Mouse (Mus musculus): ENCODE measurements around the gene Adap2.
"Not testable (repeated sequence)": the region's sequence is repeated elsewhere in the genome, so short reads cannot be mapped to it uniquely, and the experiment has no call there.

Gene Adap2

DNA sequence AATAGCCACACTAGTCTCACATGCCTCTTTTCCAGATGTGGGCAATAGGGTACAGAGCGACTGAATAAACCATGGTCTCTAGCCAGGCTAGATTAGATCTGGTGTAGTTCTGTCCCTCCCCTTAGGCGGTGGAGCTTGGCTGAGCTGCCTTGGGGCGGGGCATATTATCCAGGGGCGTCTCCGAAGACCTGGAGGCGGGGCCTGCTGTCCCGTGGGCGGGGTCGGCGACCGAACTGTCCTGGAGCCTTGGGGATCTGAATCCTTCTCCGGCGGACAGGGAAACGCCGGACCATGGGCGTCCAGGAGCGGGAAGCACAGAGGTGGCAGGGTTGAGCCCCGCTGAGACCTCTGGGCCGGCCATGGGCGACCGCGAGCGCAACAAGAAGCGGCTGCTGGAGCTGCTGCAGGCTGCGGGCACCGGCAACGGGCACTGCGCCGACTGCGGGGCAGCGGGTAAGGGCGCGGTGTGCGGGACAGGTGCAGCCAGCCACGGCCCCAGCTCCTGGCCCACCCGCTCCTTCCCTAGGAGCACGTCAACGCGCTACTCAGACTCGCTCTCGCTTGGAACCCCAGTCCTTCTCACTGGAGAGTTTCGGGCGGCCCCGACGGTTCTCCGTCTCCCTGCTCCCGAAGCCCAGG, at the start of gene Adap2:
Gene Adap2 (plus strand): TSS at position 249 of the 639 bp plus-strand sequence.
- peak; percentile 22 for DNase-seq

DNA sequence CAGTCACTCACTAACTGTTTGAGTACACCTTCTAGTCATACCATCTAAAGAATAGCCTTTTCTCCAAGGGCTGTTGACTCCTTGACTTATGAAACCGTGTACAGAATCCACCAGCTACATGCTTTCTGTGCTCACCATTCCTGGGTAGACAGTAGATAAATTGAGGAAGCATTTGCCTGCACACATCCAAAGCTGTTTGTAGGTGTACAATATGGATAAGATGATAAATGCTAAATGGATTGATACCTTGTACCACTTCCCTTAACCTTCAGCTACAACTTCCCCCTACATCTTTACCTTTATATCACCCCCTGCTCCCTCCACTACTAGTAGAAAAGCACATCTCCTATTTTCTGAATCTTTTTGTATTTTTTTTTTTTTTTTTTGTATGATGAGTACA, 49.5 kb upstream of the Adap2 start:
- DNase-seq: no peak

DNA sequence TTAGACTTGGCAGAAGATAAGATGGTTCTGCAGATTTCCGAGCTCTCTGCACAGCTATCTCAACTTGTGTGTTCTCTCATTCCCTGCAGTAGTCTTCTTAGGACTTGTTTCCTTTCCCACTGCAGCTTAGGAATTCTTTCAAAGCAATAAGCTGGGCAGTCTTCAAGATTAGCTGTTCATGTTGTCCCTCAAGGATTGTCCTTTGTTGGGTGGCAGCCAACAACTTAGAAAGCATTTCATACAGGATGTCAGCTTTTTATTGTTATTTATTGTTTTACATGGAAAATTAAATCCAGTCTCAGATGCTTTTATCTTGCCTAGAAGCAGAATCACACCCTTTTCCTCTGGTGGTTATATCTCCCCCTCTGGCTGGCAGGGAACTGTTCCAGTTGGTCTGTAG, 37.5 kb upstream of the Adap2 start:
- no peak for DNase-seq

DNA sequence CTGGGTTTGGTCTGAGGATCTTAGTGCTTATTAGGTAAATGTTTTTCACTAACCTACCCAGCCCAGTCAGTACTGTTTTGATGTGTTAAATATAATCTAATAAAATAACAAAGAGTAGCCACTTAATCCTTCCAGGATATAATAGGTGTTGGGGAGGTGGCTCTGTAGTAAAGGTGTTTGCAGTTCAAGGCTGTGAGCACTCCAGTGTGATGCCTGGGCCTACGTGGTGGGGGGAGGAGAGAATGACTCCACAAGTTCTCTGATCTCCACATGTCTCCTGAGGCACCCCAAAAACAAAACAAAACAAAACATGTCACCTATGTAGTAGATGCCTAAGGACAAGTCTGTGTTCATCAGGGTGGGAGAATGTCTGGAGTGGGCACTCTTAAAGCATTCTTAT, 21.9 kb upstream of the Adap2 start:
- DNase-seq: no peak

DNA sequence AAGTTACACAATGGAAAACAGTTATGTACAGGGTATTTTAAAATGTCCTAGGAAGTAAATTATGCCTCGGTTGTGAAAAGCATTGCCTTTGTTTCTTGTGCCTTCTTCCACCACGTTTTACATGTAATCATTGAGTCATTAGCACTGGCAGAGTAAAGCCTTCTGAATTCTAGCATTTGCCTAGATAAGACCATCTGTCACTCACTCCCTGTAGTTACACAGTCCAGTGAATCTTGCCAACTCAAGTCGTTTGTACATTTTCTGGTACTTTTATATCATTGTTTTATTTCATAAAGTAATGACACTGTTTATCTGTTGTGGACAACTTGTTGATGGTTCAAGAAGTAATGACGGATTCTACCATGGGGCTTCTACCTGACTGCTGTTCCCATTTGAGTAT, 19.2 kb upstream of the Adap2 start:
- DNase-seq: no peak

DNA sequence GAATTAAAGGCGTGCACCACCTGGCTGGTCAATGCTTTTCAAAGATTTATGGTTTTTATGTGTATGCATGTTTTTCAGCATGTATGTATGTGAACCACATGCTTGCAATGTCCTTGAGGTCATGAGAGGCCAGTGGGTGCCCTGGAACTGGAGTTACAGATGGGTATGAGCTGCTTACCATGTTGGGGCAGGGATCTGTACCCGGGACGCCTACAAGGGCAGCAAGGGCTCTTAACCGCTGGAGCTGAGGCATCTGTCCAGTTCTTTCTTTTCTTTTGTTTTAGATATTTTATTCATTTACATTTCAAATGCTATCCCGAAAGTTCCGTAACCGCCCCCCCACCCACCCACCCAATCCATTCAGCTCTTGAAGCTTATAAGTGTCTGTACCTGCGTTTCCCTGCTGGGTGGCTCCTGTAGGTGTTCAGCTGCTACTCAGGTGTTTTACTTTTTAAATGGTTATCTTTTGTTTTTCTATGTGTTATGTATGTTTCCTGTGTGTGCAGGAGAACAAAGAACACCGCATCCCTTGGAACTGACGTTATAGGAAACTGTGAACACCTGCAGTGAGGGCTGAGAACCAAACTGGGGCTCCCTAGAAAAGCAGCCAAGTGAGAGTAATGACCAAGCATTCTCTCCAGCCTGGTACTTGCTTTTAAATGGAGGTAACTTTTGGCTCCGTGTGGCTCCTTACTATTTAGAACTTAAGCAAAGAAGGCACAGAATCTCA, 17.8 kb upstream of the Adap2 start:
- DNase-seq: no peak

DNA sequence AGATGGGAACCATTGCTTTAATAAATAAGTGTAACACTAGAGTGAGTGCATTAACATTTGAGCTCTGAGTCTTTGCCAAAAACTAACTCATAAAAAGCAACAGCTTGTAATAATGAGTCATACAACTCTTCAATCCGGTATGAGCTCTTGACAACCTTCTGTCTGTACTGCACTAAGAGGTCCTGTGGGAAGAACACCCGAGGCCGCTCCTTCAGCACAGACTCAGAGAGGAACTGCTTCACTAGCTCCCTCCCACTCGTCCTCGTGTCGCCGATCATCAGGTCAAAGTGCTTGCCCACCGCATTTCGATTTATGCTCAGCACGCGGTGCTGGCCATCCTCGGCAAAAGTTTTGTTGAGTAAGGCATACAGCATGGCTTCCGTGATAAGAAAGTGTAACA, 17.1 kb upstream of the Adap2 start:
- DNase-seq: no peak

DNA sequence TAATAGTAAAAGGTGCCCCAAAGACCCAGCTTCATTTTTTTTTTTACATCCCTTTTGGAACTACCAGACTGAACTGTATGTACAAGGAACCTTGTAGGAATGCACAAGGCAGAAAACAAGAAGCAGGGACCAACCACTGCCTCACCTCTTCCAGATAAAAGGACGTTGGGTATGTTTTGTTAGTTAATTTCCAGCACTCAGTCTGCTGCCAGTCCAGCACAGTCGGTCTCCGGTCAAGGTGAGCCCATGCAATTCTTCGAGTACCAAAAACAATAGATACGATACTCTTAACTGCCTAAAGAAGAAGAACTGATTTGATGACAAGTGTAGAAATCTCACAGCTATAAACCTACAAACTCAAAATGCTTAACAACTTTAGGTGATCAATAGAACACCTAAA, 16.1 kb upstream of the Adap2 start:
- DNase-seq: no peak

DNA sequence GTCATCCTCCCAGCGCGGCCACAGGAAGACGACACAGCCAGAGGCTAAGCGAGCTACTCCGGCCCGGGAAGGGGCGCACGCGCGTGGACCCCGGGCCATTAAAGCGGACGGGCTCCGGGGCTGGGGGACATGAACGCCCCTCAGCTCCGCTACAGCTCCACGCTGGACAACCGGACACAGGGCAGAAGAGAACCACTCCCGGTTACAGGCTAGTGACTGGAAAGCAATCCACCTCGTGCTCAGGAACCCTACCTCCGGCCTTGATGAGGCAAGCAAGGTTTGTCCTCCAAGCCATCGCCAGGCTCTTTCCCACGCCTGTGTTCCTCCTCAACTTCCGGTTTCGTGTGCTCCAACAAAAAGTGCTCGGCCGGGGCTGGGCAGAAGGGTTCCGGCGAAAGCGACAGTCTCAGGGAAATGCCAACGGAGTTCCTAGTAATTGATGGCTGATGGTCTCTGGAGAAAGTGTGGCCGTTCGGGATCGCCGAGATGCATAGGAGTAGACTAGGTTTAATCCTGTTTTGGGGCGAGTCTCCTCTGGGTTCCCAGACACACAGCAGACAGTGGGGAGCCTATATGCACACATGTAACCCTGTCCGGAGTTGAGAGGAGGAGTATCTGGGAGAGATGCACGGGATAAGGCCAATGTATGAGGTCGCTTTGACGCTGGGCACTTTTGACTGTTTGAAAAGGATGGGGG, 11.9 kb upstream of the Adap2 start, which contains the start of gene Tefm:
Gene Tefm (minus strand): TSS at position 351 of the 697 bp plus-strand sequence.
- DNase-seq: peak; percentile 80

DNA sequence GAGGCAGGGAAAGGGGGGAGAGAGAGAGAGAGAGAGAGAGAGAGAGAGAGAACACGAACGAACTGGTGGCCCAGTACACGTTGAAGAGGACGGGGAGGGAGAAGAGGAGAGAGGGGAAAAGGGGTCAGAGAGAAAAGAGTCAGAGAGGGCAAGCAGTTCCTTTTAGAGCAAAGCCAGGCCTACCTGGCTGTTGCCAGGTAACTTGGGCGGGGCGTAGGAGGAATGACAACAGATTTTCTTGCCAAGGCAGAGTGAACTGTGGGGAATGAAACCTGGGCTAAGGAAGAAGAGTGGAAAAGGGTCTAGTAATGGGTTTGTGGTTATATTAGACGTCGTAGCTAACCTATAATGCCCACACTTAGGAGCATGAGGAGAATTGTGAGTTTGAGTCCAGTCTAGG, 11.0 kb upstream of the Adap2 start:
- DNase-seq: no peak

DNA sequence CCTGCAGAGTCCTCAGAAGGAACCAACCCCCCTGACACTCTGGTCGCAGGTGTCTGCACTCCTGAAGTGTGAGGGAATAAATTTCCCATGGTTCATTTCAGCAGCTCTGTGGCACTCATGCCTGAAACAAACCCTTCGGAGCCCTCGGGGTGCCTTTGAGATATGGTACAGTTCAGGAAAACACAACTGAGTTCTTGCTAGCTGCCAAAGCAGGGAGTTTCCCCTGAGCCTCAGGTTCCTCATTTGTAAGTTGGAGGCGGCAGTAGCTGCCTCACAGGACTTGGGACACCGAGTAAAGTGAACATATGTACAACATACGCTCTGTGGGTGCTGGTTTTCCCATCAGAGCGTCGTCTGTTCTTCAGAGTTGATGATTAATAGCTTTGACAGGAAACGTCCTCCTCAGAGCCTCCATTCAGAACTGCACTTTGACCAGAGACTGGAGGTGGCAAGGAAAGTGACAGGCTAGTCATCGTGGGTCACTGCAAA, 8.1 kb upstream of the Adap2 start:
- no peak for DNase-seq

DNA sequence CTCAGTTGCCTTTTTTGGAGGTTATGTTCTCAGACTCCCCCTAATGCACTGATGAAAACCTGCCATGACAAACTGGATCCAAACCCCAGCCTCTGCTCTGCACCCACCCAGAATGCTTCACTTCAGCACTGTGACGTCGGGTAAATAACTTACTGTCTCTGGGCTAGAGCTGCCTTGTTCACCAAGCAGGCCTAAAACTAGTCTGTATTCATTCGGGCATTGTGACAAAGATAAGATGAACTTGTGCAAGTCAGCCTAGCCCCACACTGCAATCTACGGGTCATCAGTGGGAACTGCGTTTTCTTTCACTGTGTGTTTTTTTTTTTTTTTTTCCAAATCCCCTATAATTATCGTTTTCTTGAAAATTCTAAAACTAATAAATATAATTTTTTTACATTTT, 6.2 kb upstream of the Adap2 start:
- no peak for DNase-seq

DNA sequence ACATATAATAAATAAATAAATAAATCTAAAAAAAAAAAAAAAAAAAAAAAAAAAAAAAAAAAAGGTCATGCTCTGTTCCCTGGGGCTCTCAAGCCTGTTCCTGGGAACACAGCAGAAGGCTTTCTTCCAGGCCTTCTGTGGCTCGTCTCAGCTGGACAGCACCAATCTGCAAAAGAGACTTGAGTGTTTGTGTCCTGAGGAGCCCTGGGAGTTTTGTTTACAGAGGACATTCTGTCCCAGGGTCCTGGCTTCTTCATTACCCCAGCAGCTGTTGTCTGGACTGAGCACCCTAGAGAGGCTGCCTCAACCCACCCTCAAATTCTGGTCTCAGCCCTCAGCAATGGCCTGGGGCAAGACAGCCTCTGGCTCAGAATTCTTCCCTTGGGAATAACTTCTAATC, 5.6 kb upstream of the Adap2 start:
- no peak for DNase-seq

DNA sequence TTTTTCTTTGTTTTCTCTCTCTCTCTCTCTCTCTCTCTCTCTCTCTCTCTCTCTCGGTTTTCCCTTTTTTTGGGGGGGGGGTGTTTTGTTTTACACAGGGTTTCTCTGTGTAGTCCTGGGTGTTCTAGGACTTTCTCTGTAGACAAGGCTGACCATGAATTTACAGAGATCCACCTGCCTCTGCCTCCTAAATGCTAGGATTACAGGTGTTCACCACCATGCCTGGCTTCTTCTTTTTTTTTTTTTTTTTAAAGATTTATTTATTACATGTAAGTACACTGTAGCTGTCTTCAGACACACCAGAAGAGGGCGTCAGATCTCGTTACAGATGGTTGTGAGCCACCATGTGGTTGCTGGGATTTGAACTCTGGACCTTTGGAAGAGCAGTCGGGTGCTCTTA, 4.9 kb upstream of the Adap2 start:
- DNase-seq: not testable (repeated sequence)

DNA sequence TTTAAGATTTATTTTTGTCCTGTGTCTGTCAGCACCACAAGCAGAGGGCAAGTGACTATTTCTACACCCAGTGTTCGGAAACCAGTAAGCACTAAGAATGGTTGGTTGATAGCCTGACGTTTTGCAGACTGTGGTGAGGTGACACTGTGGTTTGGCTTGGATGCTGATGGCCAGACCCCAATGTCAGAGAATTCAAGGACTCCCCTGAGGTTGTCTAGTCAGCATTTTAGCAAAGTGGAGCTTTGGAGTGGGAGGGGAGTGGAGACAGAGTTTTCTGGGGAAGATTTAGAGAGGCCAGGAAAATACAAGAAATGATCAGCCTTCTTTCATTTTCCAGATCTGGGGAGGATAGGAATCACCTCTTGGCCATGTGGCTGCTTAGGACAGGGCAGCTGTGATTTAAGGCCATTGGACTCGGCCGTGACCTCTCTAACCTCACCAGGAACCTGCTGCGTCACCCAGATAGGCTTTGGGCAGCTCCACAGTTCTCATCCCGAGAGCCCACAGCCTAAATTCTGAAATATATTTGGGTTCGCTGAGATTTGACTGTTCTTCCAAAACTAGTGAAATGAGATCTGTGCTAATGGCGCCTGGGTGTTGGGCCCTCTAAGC, 4.4 kb upstream of the Adap2 start:
- no peak for DNase-seq

DNA sequence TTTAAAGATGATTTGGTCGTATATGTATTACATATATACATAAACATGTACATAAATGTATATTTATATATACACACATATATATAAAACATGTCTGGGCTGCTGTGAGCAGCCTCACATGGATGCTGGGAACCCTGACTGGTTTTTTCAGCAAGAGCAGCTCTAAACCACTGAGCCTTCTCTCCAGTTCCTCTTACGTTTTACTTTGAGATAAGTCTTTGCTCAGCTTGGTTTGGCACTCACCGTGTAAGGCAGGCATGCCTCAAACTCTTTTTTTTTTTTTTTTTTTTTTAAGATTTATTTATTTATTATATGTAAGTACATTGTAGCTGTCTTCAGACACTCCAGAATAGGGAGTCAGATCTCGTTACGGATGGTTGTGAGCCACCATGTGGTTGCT, 3.3 kb upstream of the Adap2 start:
- DNase-seq: no peak

DNA sequence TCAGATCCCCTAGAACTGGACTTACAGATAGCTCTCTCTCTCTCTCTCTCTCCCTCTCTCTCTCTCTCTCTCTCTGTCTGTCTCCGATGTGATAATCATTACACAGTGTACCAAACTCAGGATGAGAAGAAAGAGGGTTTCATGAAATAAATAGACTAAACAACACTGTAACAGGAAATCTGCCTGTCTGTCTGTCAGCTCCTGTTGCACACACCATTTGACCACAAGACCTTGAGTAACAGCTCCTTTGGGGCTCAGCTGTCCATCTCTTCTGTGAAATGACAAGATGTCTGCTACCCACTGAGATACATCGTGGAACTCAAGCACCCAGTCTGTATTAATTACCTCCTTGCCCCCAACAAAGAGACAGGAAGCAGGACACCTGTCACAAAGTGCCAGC, 2.4 kb upstream of the Adap2 start:
- no peak for DNase-seq

DNA sequence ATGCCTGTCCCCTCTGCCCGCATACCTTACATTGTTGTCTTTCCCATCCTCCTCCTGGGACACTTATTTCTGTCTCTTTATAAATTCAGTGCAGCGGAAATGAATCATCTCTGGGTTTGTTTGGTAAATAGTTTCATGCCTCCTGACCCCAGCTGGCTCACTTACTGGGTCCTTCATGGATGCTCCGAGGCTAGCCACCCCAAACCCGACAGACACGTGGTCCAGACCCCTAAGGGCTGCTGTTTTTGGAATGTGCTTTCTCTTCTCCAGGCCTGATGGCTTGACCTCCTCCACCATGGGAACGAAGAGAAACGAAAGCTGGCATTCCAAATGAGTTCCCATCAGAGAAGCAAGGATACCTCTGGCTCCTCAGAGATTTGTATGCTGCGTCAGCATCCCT, 1.5 kb upstream of the Adap2 start:
- no peak for DNase-seq

DNA sequence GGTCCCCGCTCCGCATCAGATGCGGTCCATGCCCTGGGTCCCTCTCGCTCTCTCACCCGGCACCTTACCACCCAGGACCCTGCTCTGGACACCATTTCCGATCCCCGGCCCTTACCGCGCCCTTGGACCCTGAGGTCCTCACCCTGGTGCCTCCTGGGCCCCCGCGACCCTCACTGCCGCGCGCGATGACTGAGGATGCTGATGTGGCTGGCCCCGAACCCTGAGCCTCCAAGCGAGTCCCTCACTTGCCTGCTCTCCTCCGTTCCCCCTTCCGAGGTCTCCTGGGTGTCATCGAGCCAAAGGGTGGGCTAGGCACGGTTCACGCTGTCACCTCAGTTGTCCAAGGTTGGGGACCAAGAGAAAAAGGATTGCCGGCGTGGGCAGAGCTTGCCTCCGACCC, 596 bp downstream of the Adap2 start:
- DNase-seq: no peak

DNA sequence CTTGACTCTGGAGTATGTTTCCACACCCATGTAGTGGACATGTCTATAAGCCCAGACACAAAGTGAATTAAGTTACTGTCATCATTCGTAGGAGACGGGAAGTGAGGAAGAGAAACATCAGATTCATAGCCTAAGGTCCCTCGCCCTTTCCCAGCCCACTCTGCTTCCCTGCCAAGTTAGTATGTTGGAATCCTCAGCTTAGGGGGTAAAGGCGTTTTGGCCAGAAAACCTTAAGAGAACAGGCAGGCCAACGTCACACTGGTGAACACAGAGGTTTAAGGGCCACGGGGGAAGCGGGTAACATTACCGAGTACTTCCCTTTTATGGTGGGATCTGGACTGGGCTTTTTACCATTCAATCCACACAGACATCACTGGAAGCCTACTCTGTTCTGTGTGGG, 1.6 kb downstream of the Adap2 start:
- no peak for DNase-seq

DNA sequence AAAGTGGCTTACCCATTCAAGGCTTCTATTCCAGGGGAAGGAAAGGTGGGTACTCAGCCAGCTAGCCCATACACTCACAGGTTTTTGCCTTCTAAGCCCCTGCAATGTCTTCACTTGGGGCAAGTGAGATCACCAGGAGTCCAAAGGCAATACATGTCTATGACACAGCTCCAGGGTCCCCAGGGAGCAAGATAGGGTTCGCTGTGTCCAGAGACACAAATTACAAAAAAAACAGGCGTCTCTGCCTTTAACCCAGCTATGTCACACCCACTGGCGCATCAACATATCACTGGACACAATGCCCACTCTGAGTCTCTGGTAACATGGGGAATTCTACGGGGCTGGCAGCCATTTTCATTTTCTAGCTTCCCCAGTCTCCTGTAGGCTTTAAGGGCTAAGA, 2.1 kb downstream of the Adap2 start:
- DNase-seq: no peak

DNA sequence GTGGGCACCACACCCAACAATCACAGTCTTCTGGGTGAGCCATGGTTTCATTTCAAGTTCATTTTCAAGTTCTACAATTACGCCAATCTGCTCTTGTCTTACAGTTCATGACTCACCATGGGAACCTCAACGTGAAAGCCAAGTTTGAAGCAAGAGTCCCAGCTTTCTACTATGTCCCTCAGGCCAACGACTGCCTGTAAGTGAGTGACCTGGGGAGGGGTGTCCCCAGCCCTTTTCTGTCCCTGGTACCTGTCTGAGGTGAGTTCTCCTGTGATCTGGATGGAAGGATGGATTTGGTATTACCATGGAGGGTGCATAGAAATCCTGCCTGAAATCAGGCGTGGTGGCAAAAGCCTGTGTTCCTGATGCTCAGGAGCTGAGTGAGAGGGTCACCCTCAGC, 2.9 kb downstream of the Adap2 start:
- DNase-seq: no peak

DNA sequence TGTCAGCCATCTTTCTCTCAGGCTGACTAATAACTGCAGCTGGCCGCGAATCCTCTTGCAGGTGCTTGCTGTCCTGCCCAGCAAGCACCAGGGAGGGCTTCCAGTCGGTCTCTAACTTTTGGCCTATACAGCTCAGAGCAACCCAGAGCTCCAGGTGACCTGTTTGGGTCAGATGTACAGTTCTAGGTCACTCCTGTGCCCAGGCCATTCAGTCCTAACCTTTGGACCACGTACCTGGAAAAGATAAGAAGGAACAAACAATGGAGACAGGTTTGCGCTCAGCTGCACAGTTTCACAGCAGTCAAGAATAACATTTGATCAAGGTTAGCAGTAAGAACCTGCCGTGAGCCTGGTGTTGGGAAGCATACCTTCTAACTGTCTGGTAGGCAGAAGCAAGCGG, 5.1 kb downstream of the Adap2 start:
- DNase-seq: no peak

DNA sequence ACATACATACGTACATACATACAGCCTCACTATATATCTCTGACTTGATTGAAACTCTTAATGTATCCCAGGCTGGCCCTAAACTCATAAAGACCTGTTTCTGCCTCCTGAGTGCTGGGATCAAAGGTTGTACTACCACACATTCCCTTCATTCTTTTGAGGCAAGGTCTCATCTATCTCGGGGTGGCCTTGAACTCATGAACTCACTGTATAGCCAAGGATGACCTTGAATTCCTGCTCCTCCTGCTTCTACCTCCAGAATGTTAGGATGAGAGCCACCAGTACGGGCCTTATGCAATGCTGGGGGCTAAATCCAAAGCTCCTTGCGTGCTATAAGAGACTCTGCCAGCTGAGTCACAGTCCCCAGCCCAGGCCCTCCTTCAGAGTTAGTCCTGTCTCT, 7.1 kb downstream of the Adap2 start:
- DNase-seq: no peak
